Mouse (Mus musculus) forebrain, embryonic 16.5 days (tissue): ENCODE measurements around the gene Ano4. TPM values are rescaled to one million over a fixed set of nuclear protein-coding genes. Genes with fewer than 3 reads are reported as not detected.

Experiments
- ATAC-seq: fragments of 200-750 bp; cut with Nextera tagmentation; 2 replicates; pipeline ENCODE4 v1.8.0; 2017; ENCODE audit warnings: mild to moderate bottlenecking, moderate library complexity
- H3K27ac ChIP-seq: fragments of 300-500 bp; sonication (generic); 2 replicates; pipeline ENCODE4 v1.5.1; 2014; ENCODE audit warnings: low read length, control low read depth
- H3K27me3 ChIP-seq: fragments of 300-500 bp; sonication (generic); replicated peaks from 2 replicates; pipeline ENCODE4 v1.6.1; 2014; ENCODE audit warnings: low read length; ENCODE audit not compliant: control insufficient read depth, insufficient read depth
- H3K36me3 ChIP-seq: fragments of 300-500 bp; sonication (generic); 2 replicates; pipeline ENCODE4 v1.6.1; 2014; ENCODE audit not compliant: control insufficient read depth, insufficient read depth
- H3K4me1 ChIP-seq: fragments of 300-500 bp; sonication (generic); replicated peaks from 2 replicates; pipeline ENCODE4 v1.6.1; 2014; ENCODE audit warnings: low read length; ENCODE audit not compliant: control insufficient read depth, insufficient read depth
- H3K4me2 ChIP-seq: fragments of 300-500 bp; sonication (generic); 2 replicates; pipeline ENCODE4 v1.6.1; 2014; ENCODE audit warnings: mild to moderate bottlenecking, low read length, control low read depth
- H3K4me3 ChIP-seq: fragments of 300-500 bp; sonication (generic); replicated peaks from 2 replicates; pipeline ENCODE4 v1.5.1; 2014; ENCODE audit warnings: mild to moderate bottlenecking, low read length, control low read depth
- H3K9ac ChIP-seq: fragments of 300-500 bp; sonication (generic); replicated peaks from 2 replicates; pipeline ENCODE4 v1.6.1; 2014; ENCODE audit warnings: low read depth, low read length, control low read depth
- H3K9me3 ChIP-seq: fragments of 300-500 bp; sonication (generic); 2 replicates; pipeline ENCODE4 v1.6.1; 2016; ENCODE audit warnings: low read length; ENCODE audit not compliant: control insufficient read depth
- WGBS: fragments of 180-500 bp; shearing (Covaris S2); extraction: QIAGEN DNeasy Blood & Tissue Kit; methylation state at CpG from one replicate; pipeline ENCODE4 v1.1.7; 2014; 5-methylcytosine and 5-hydroxymethylcytosine counted together
- polyA plus RNA-seq: library from polyadenylated mRNA; unstranded; fragments of >200 nt; fragmentation: Nextera tagmentation; extraction: Ambion mirVana; gene quantifications from 2 replicates; pipeline ENCODE4 v1.2.1, GENCODE M21; 2015

Gene Ano4
- polyA plus RNA-seq, 1 experiment from 2014 or later: 7.3 TPM

- Histone ChIP-seq H3K27me3 (no peaks in the 10 kb centered on the region), H3K9me3 (no peaks in the 10 kb centered on the region), H3K9ac (peak overlapping the region; percentile 83), H3K4me1 (peaks cover 18% of the 10 kb centered on the region), H3K27ac (peak overlapping the region; percentile 88), H3K36me3 (no peaks in the 10 kb centered on the region), H3K4me2 (peak overlapping the region; percentile 87), H3K4me3 (peak overlapping the region; percentile 69)
- WGBS: 3% methylated on average over 16 of the region's 16 CpGs
- peak; percentile 78 for ATAC-seq
Observed at GRCm38 (mm10) chr10:89257457-89258381, 86.8 kb downstream of the Ano4 start.

- WGBS: under 1% methylated on average over 17 of the region's 17 CpGs
- peak overlapping the region; percentile 69 for H3K4me3 ChIP-seq
- H3K9me3 ChIP-seq: no peaks in the 10 kb centered on the region
- H3K36me3 ChIP-seq: no peaks in the 10 kb centered on the region
- no peaks in the 10 kb centered on the region for H3K27me3 ChIP-seq
- peak overlapping the region; percentile 88 for H3K27ac ChIP-seq
- H3K4me1 ChIP-seq: peaks cover 18% of the 10 kb centered on the region
- H3K4me2 ChIP-seq: peak overlapping the region; percentile 87
- peak; percentile 80 for ATAC-seq
- peak overlapping the region; percentile 83 for H3K9ac ChIP-seq
Observed at GRCm38 (mm10) chr10:89256762-89257456, 87.7 kb downstream of the Ano4 start.

GRCm38 (mm10) chr10:89254765-89255164, 89.8 kb downstream of the Ano4 start:
- 0 out of 2 replicates have a peak, but pooled peaks have one; percentile 9 for ATAC-seq
- H3K27ac ChIP-seq: no peak overlapping the region
- no peaks in the 10 kb centered on the region for H3K9me3 ChIP-seq
- 15% methylated on average over 5 of the region's 5 CpGs for WGBS
- no peak overlapping the region for H3K4me3 ChIP-seq
- peaks cover 18% of the 10 kb centered on the region for H3K4me1 ChIP-seq
- H3K4me2 ChIP-seq: 0 out of 2 replicates have a peak overlapping the region, but pooled peaks have one; percentile 9
- H3K36me3 ChIP-seq: no peaks in the 10 kb centered on the region
- no peaks in the 10 kb centered on the region for H3K27me3 ChIP-seq
- H3K9ac ChIP-seq: no peak overlapping the region

- Histone ChIP-seq H3K4me1 (peaks cover 18% of the 10 kb centered on the region), H3K9me3 (no peaks in the 10 kb centered on the region), H3K27ac (no peak overlapping the region), H3K27me3 (no peaks in the 10 kb centered on the region), H3K4me2 (no peak overlapping the region), H3K36me3 (no peaks in the 10 kb centered on the region), H3K4me3 (no peak overlapping the region), H3K9ac (no peak overlapping the region)
- ATAC-seq: no peak
- WGBS: 78% methylated on average over 3 of the region's 3 CpGs
Observed at GRCm38 (mm10) chr10:89253799-89254198, 90.8 kb downstream of the Ano4 start.

GRCm38 (mm10) chr10:89252636-89253035, 91.9 kb downstream of the Ano4 start:
- H3K4me3 ChIP-seq: no peak overlapping the region
- no peaks in the 10 kb centered on the region for H3K27me3 ChIP-seq
- no peaks in the 10 kb centered on the region for H3K9me3 ChIP-seq
- peaks cover 11% of the 10 kb centered on the region for H3K4me1 ChIP-seq
- WGBS: 73% methylated on average over 5 of the region's 5 CpGs
- H3K36me3 ChIP-seq: no peaks in the 10 kb centered on the region
- ATAC-seq: no peak
- no peak overlapping the region for H3K27ac ChIP-seq
- H3K4me2 ChIP-seq: no peak overlapping the region
- H3K9ac ChIP-seq: no peak overlapping the region

GRCm38 (mm10) chr10:89243808-89244207, 100.8 kb downstream of the Ano4 start:
- 79% methylated on average over 1 of the region's 1 CpGs for WGBS
- H3K27me3 ChIP-seq: no peaks in the 10 kb centered on the region

GRCm38 (mm10) chr10:89224524-89224923, 120.0 kb downstream of the Ano4 start:
- Histone ChIP-seq H3K4me2 (no peak overlapping the region), H3K4me3 (no peak overlapping the region), H3K27ac (no peak overlapping the region), H3K9me3 (no peaks in the 10 kb centered on the region), H3K4me1 (no peaks in the 10 kb centered on the region), H3K9ac (no peak overlapping the region), H3K36me3 (no peaks in the 10 kb centered on the region), H3K27me3 (no peaks in the 10 kb centered on the region)
- ATAC-seq: no peak
- 36% methylated on average over 7 of the region's 7 CpGs for WGBS

More at GRCm38 (mm10) chr10:89243808-89244207, 100.8 kb downstream of the Ano4 start:
- H3K4me3 ChIP-seq: no peak overlapping the region
- H3K4me1 ChIP-seq: no peaks in the 10 kb centered on the region
- H3K27ac ChIP-seq: no peak overlapping the region
- H3K36me3 ChIP-seq: no peaks in the 10 kb centered on the region
- no peak for ATAC-seq
- H3K9me3 ChIP-seq: no peaks in the 10 kb centered on the region
- H3K9ac ChIP-seq: no peak overlapping the region
- H3K4me2 ChIP-seq: no peak overlapping the region

- 83% methylated on average over 6 of the region's 6 CpGs for WGBS
- Histone ChIP-seq H3K9ac (no peak overlapping the region), H3K9me3 (no peaks in the 10 kb centered on the region), H3K27ac (no peak overlapping the region), H3K4me2 (no peak overlapping the region), H3K27me3 (no peaks in the 10 kb centered on the region), H3K36me3 (no peaks in the 10 kb centered on the region), H3K4me3 (no peak overlapping the region), H3K4me1 (no peaks in the 10 kb centered on the region)
- no peak for ATAC-seq
Observed at GRCm38 (mm10) chr10:89222284-89222989, 122.1 kb downstream of the Ano4 start.

- H3K36me3 ChIP-seq: no peaks in the 10 kb centered on the region
- no peaks in the 10 kb centered on the region for H3K4me1 ChIP-seq
- no peak overlapping the region for H3K27ac ChIP-seq
- 68% methylated on average over 6 of the region's 6 CpGs for WGBS
- H3K4me3 ChIP-seq: no peak overlapping the region
- no peaks in the 10 kb centered on the region for H3K27me3 ChIP-seq
- no peak overlapping the region for H3K9ac ChIP-seq
- H3K9me3 ChIP-seq: no peaks in the 10 kb centered on the region
- H3K4me2 ChIP-seq: no peak overlapping the region
- ATAC-seq: no peak
Observed at GRCm38 (mm10) chr10:89216078-89216477, 128.5 kb downstream of the Ano4 start.
